Mouse (Mus musculus): ENCODE data around the gene Hspb6. TPM values are rescaled to one million over a fixed set of nuclear protein-coding genes. Genes with fewer than 3 reads are reported as not detected.

Hspb6 gene
- total RNA-seq (2012; rRNA removed) (1.6 and 2.3 TPM in 2 replicates), total RNA-seq (2014; rRNA removed) (0.79 and 1.2 TPM in 2 replicates), polyA plus RNA-seq (2012; ENCODE audit: insufficient read length, low read depth) (4.1 and 6.0 TPM in 2 replicates)

GRCm38 (mm10) chr7:30552102-30553020 lies at the start of gene Hspb6, which contains the start of gene Proser3:
TSS of gene Hspb6 (plus strand) at chr7:30552178.
TSS of gene Proser3 (minus strand) at chr7:30552299.
- no peaks in the 10 kb centered on the region for H3K27me3 ChIP-seq (replicated peaks)
- peak within 1 kb of the TSS; percentile 92 for H3K27ac ChIP-seq (ENCODE audit: insufficient read depth, low read depth)
- in situ Hi-C loops (cut with MboI; ENCODE audit: low pct_ligation_motif_present, low pct_unique_long_range_greater_than_20kb, low sequenced_read_pairs) = no loop called here
- H3K9me3 ChIP-seq (replicated peaks; ENCODE audit: low read length) = no peaks in the 10 kb centered on the region
- dilution Hi-C loops (cut with MboI; ENCODE audit: extremely low pct_ligation_motif_present, extremely low pct_unique_long_range_greater_than_20kb, low sequenced_read_pairs) = no loop called here
- no peaks in the 10 kb centered on the region; the same call in 1 of the 2 replicates for H3K79me2 ChIP-seq (replicated peaks; ENCODE audit: control insufficient read depth, extremely low read depth, insufficient read depth, poor library complexity, severe bottlenecking)
- DNase-seq (ENCODE audit: extremely low read depth) = peak; percentile 99
- H3K36me3 ChIP-seq (replicated peaks in 1 of 2; ENCODE audit: control insufficient read depth in 1 of 2, insufficient read depth in 1 of 2, low read length in 1 of 2) = peaks cover 32 to 52% of the 10 kb centered on the region in 2 experiments
- H3K9ac ChIP-seq (ENCODE audit: insufficient read depth, low read depth) = peak within 1 kb of the TSS; percentile 83
- peak within 1 kb of the TSS; percentile 71 to 93 (median 83) for H3K4me3 ChIP-seq (replicated peaks in 1 of 3; ENCODE audit: low read depth in 2 of 3, low read length in 2 of 3, poor library complexity in 1 of 3)
- peaks cover 2 to 21% of the 10 kb centered on the region in 2 experiments; a peak in 3 of 4 replicates for H3K4me1 ChIP-seq (ENCODE audit: control insufficient read depth in 1 of 2, insufficient read depth in 2 of 2)
- H3K4me2 ChIP-seq (ENCODE audit: insufficient read depth, low read depth, poor library complexity, severe bottlenecking) = peak within 1 kb of the TSS; percentile 82
- TF ChIP-seq POLR2AphosphoS2 (IDR thresholded peaks at IDR 0.05; ENCODE audit: low read depth, low read length) (peak; percentile 94), MAX (IDR thresholded peaks at IDR 0.05; ENCODE audit: low read length) (peak; percentile 67), MAFK (IDR thresholded peaks at IDR 0.05; ENCODE audit: insufficient replicate concordance, low read length) (no peak), IRF4 (IDR thresholded peaks at IDR 0.05; ENCODE audit: low read depth, low read length) (no peak; the same call in 1 of the 2 replicates), RAD21 (IDR thresholded peaks at IDR 0.05; ENCODE audit: low read depth, low read length) (no peak), PAX5 (IDR thresholded peaks at IDR 0.05; ENCODE audit: low read length) (no peak), UBTF (IDR thresholded peaks at IDR 0.05; ENCODE audit: low read depth, low read length) (no peak), SIN3A (IDR thresholded peaks at IDR 0.05; ENCODE audit: low read length) (peak; percentile 86), E2F4 (IDR thresholded peaks at IDR 0.05; ENCODE audit: insufficient replicate concordance, low read depth, low read length) (peak; percentile 78; the same call in 1 of the 2 replicates), MXI1 (IDR thresholded peaks at IDR 0.05; ENCODE audit: low read depth, low read length) (peak; percentile 48), USF2 (conservative IDR thresholded peaks at IDR 0.05; ENCODE audit: low read depth, low read length) (no peak), JUND (conservative IDR thresholded peaks at IDR 0.05; ENCODE audit: low read depth, low read length) (no peak), ELF1 (IDR thresholded peaks at IDR 0.05; ENCODE audit: low read depth, low read length) (peak; percentile 53; the same call in 1 of the 2 replicates), ZMIZ1 (IDR thresholded peaks at IDR 0.05; ENCODE audit: low read depth, low read length) (peak; percentile 95), SMC3 (IDR thresholded peaks at IDR 0.05; ENCODE audit: low read depth, low read length) (no peak), GABPA (IDR thresholded peaks at IDR 0.05; ENCODE audit: insufficient replicate concordance, low read depth, low read length) (no peak), ZNF384 (IDR thresholded peaks at IDR 0.05; ENCODE audit: low read depth, low read length) (no peak), MEF2A (IDR thresholded peaks at IDR 0.05; ENCODE audit: borderline replicate concordance, low read depth, low read length) (no peak), TCF12 (IDR thresholded peaks at IDR 0.05; ENCODE audit: low read depth, low read length) (peak; percentile 79), MYC (IDR thresholded peaks at IDR 0.05; ENCODE audit: low read depth, low read length) (peak; percentile 37; the same call in 1 of the 2 replicates), CHD2 (IDR thresholded peaks at IDR 0.05; ENCODE audit: low read length) (peak; percentile 92), ZC3H11A (IDR thresholded peaks at IDR 0.05; ENCODE audit: low read depth, low read length) (no peak), RCOR1 (conservative IDR thresholded peaks at IDR 0.05; ENCODE audit: low read depth, low read length) (no peak), MAZ (IDR thresholded peaks at IDR 0.05; ENCODE audit: low read depth, low read length) (no peak), BHLHE40 (IDR thresholded peaks at IDR 0.05; ENCODE audit: low read depth, low read length) (no peak), NELFE (IDR thresholded peaks at IDR 0.05; ENCODE audit: low read depth, low read length) (peak; percentile 98), KAT2A (IDR thresholded peaks at IDR 0.05; ENCODE audit: insufficient replicate concordance, low read length) (0 out of 2 replicates have a peak, but pooled peaks have one; percentile 38), POLR2A (IDR thresholded peaks at IDR 0.05; ENCODE audit: low read depth, low read length) (peak; percentile 95), HCFC1 (IDR thresholded peaks at IDR 0.05; ENCODE audit: low read depth, low read length) (peak; percentile 62; the same call in 1 of the 2 replicates), CTCF (conservative IDR thresholded peaks at IDR 0.05 in 1 of 2, IDR thresholded peaks at IDR 0.05 in 1 of 2; ENCODE audit: low read depth in 2 of 2, low read length in 2 of 2) (no peak), ZKSCAN1 (IDR thresholded peaks at IDR 0.05; ENCODE audit: borderline replicate concordance, low read depth, low read length) (no peak), USF1 (IDR thresholded peaks at IDR 0.05; ENCODE audit: low read depth, low read length) (no peak), JUN (IDR thresholded peaks at IDR 0.05; ENCODE audit: insufficient read depth, low read depth, low read length) (no peak), TBP (conservative IDR thresholded peaks at IDR 0.05; ENCODE audit: low read depth, low read length) (peak; percentile 95), CHD1 (IDR thresholded peaks at IDR 0.05; ENCODE audit: low read depth, low read length) (0 out of 2 replicates have a peak, but pooled peaks have one; percentile 53), EP300 (IDR thresholded peaks at IDR 0.05; ENCODE audit: low read length) (no peak), NRF1 (IDR thresholded peaks at IDR 0.05; ENCODE audit: low read depth, low read length) (peak; percentile 47)

Data from CH12.LX (cell line).